ENCODE assay signal across 28 mouse cellular contexts in genomic region chr4:126860268-126860986, GRCm38 (mm10).
DNase-seq lines count a peak whose midpoint lies in the region; ATAC-seq and TF ChIP-seq lines count a peak whose summit lies in the region.
"Had no signal": no experiment of that assay in that cellular context is flagged by ENCODE, and none has a peak within 500 bp of the region (broad histone marks: within the 10 kb centered on the region; RNA-seq: fewer than 3 reads in every experiment).

No protein-coding gene starts in this region.

- WGBS in heart, embryonic 14.5 days, result 89% methylated on average over 9 of the region's 9 CpGs
- 90% methylated on average over 9 of the region's 9 CpGs for WGBS in kidney, postnatal 0 days
- 86% methylated on average over 9 of the region's 9 CpGs for WGBS in embryonic facial prominence, embryonic 15.5 days

- no peaks in the 10 kb centered on the region for H3K4me1 ChIP-seq in heart, embryonic 14.5 days (ENCODE audit: control insufficient read depth in 2 of 2, insufficient read depth in 2 of 2, low read length in 2 of 2)
- no peaks in the 10 kb centered on the region for H3K4me1 ChIP-seq in kidney, postnatal 0 days (replicated peaks; ENCODE audit: insufficient read depth, low read length)
- H3K4me1 ChIP-seq in embryonic facial prominence, embryonic 15.5 days, result no peaks in the 10 kb centered on the region
- H3K4me1 ChIP-seq: forebrain, embryonic 13.5 days; heart, embryonic 12.5 days; hindbrain, embryonic 10.5 days; limb, embryonic 15.5 days; liver, embryonic 13.5 days had no signal

- H3K27ac ChIP-seq in heart, embryonic 14.5 days (replicated peaks in 1 of 2; ENCODE audit: control insufficient read depth in 1 of 2, insufficient read depth in 1 of 2, low read depth in 2 of 2, low read length in 2 of 2), result no peak overlapping the region
- no peak overlapping the region for H3K27ac ChIP-seq in kidney, postnatal 0 days
- H3K27ac ChIP-seq in embryonic facial prominence, embryonic 15.5 days (replicated peaks), result no peak overlapping the region
- H3K27ac ChIP-seq: forebrain, embryonic 13.5 days; hindbrain, embryonic 10.5 days; layer of hippocampus, adult 2 months; limb, embryonic 15.5 days; liver, embryonic 13.5 days; macrophage had no signal

- no peaks in the 10 kb centered on the region for H3K27me3 ChIP-seq in heart, embryonic 14.5 days (ENCODE audit: control insufficient read depth, insufficient read depth, low read length)
- no peaks in the 10 kb centered on the region for H3K27me3 ChIP-seq in kidney, postnatal 0 days (ENCODE audit: insufficient read depth, low read length)
- H3K27me3 ChIP-seq in embryonic facial prominence, embryonic 15.5 days, result no peaks in the 10 kb centered on the region
- H3K27me3 ChIP-seq in myocyte (ENCODE audit: control insufficient read depth, insufficient read depth, insufficient read length), result no peaks in the 10 kb centered on the region
- H3K27me3 ChIP-seq: forebrain, embryonic 13.5 days; heart, embryonic 12.5 days; limb, embryonic 15.5 days; liver, embryonic 13.5 days; Patski had no signal

- ATAC-seq in heart, embryonic 14.5 days (ENCODE audit: insufficient number of reproducible peaks, insufficient read depth, low FRiP score, low read depth), result peak; percentile 26; the same call in 1 of the 2 replicates
- ATAC-seq in kidney, postnatal 0 days (replicated peaks; ENCODE audit: low FRiP score, low read depth), result 0 out of 2 replicates have a peak, but pooled peaks have one; percentile 38
- ATAC-seq in embryonic facial prominence, embryonic 15.5 days (ENCODE audit: insufficient number of reproducible peaks, low FRiP score, low TSS enrichment, low read depth), result peak; percentile 27; the same call in 1 of the 2 replicates
- ATAC-seq: forebrain, embryonic 13.5 days; Patski had no signal

- no peaks in the 10 kb centered on the region for H3K9me3 ChIP-seq in heart, embryonic 14.5 days (ENCODE audit: control insufficient read depth, low read length)
- no peaks in the 10 kb centered on the region for H3K9me3 ChIP-seq in kidney, postnatal 0 days (replicated peaks; ENCODE audit: low read length)
- H3K9me3 ChIP-seq in embryonic facial prominence, embryonic 15.5 days (replicated peaks), result no peaks in the 10 kb centered on the region
- H3K9me3 ChIP-seq: forebrain, embryonic 13.5 days; heart, embryonic 12.5 days; hindbrain, embryonic 10.5 days; limb, embryonic 15.5 days; liver, embryonic 13.5 days had no signal

- no peak overlapping the region for H3ac ChIP-seq in myocyte (ENCODE audit: control insufficient read depth, insufficient read length)

- no peak for TF ChIP-seq POLR2A in myocyte (IDR thresholded peaks at IDR 0.05; ENCODE audit: insufficient read length, low read depth)

- H3K79me2 ChIP-seq in myocyte (ENCODE audit: control insufficient read depth, insufficient read depth), result no peaks in the 10 kb centered on the region

- H3K9ac ChIP-seq in heart, embryonic 14.5 days (ENCODE audit: low read length), result no peak overlapping the region
- H3K9ac ChIP-seq in kidney, postnatal 0 days (ENCODE audit: low read depth, low read length), result no peak overlapping the region
- no peak overlapping the region for H3K9ac ChIP-seq in embryonic facial prominence, embryonic 15.5 days
- H3K9ac ChIP-seq: forebrain, embryonic 13.5 days; heart, embryonic 12.5 days; limb, embryonic 15.5 days; liver, embryonic 13.5 days had no signal

- no peak for TF ChIP-seq CTCF in kidney, postnatal 0 days (IDR thresholded peaks at IDR 0.05; ENCODE audit: low read depth)

- H3K36me3 ChIP-seq in heart, embryonic 14.5 days (ENCODE audit: control insufficient read depth, insufficient read depth, low read length), result peaks cover 66% of the 10 kb centered on the region
- H3K36me3 ChIP-seq in kidney, postnatal 0 days (ENCODE audit: insufficient read depth, low read length), result peaks cover 26% of the 10 kb centered on the region; the same call in 1 of the 2 replicates
- peaks cover 42% of the 10 kb centered on the region for H3K36me3 ChIP-seq in embryonic facial prominence, embryonic 15.5 days
- H3K36me3 ChIP-seq in myocyte (ENCODE audit: control insufficient read depth, insufficient read depth), result peaks cover 14% of the 10 kb centered on the region

- no peak overlapping the region for H3K4me3 ChIP-seq in heart, embryonic 14.5 days (ENCODE audit: control insufficient read depth in 1 of 2, insufficient read depth in 1 of 2, low read depth in 1 of 2, low read length in 2 of 2)
- H3K4me3 ChIP-seq in kidney, postnatal 0 days (replicated peaks; ENCODE audit: low read depth, low read length), result no peak overlapping the region
- no peak overlapping the region for H3K4me3 ChIP-seq in embryonic facial prominence, embryonic 15.5 days (replicated peaks)
- no peak overlapping the region for H3K4me3 ChIP-seq in myocyte
- H3K4me3 ChIP-seq: forebrain, embryonic 13.5 days; heart, embryonic 12.5 days; hindbrain, embryonic 10.5 days; layer of hippocampus, adult 2 months; limb, embryonic 15.5 days; liver, embryonic 13.5 days had no signal

- DNase-seq in heart, adult 8-10 months (ENCODE audit: low spot score), result no peak
- no peak for DNase-seq in kidney, postnatal 0 days (ENCODE audit: low spot score)
- DNase-seq in kidney, postnatal 4 days, result no peak
- no peak for DNase-seq in right cerebral cortex, postnatal 4 days
- DNase-seq in adrenal gland, postnatal 14 days, result no peak
- DNase-seq: adrenal gland, postnatal 10 days; cerebellum, adult 11 months; cerebellum, adult 9-10 months; cerebellum, postnatal 36 days; gastrocnemius, postnatal 10 days; heart, postnatal 14 days; kidney, adult 8-10 months; kidney, postnatal 25 days; liver, embryonic 13.5 days; lung, adult 2 months; lung, postnatal 10 days; midbrain, embryonic 14.5 days; thymus, postnatal 4 days had no signal

- H3K4me2 ChIP-seq in heart, embryonic 14.5 days (ENCODE audit: low read length), result no peak overlapping the region
- no peak overlapping the region for H3K4me2 ChIP-seq in kidney, postnatal 0 days (ENCODE audit: low read length)
- no peak overlapping the region for H3K4me2 ChIP-seq in embryonic facial prominence, embryonic 15.5 days (replicated peaks)
- H3K4me2 ChIP-seq in myocyte (ENCODE audit: low read depth), result no peak overlapping the region
- H3K4me2 ChIP-seq: forebrain, embryonic 13.5 days; heart, embryonic 12.5 days; limb, embryonic 15.5 days; liver, embryonic 13.5 days had no signal

TF ChIP-seq in myocyte, 11 proteins besides CTCF, POLR2A, EP300 and RAD21:
- peak; percentile 33 for TF ChIP-seq POLR2AphosphoS2 (IDR thresholded peaks at IDR 0.05; ENCODE audit: insufficient read length, low read depth)
- TF ChIP-seq TCF12 (IDR thresholded peaks at IDR 0.05; ENCODE audit: insufficient read depth, poor library complexity, severe bottlenecking), result no peak
- no peak for TF ChIP-seq CEBPB (IDR thresholded peaks at IDR 0.05; ENCODE audit: insufficient read depth, poor library complexity, severe bottlenecking)
